Mouse (Mus musculus): ENCODE data around the gene 1700012P22Rik. TPM values are rescaled to one million over a fixed set of nuclear protein-coding genes. Genes with fewer than 3 reads are reported as not detected.

1700012P22Rik gene
- total RNA-seq, 4 experiments from 2014 or later, result not detected

Other genes with a start within 250 kb of the 1700012P22Rik start
- gene Oog2, start 248.1 kb downstream of the 1700012P22Rik start, total RNA-seq (2022), result not detected
- gene C87977, start 225.5 kb downstream of the 1700012P22Rik start, total RNA-seq (2022), result not detected
- gene Pramel5, start 158.3 kb downstream of the 1700012P22Rik start, total RNA-seq (2022), result not detected
- not detected for gene Gm13128, start 108.5 kb downstream of the 1700012P22Rik start, total RNA-seq (2022)
- gene Gm13119, start 80.8 kb downstream of the 1700012P22Rik start, total RNA-seq (2022), result not detected
- gene Pramef20, start 60.8 kb downstream of the 1700012P22Rik start, total RNA-seq (2022), result not detected
- not detected for gene Pramef12, start 30.3 kb downstream of the 1700012P22Rik start, total RNA-seq (2022)
- gene Gm9944, start 14.5 kb upstream of the 1700012P22Rik start, total RNA-seq (2022), result not detected
- not detected for gene Aadacl3, start 25.0 kb upstream of the 1700012P22Rik start, total RNA-seq (2022)
- not detected for gene 9430007A20Rik, start 81.0 kb upstream of the 1700012P22Rik start, total RNA-seq (2022)
- not detected for gene Gm13124, start 126.4 kb upstream of the 1700012P22Rik start, total RNA-seq (2022)
- not detected for gene Aadacl4, start 174.9 kb upstream of the 1700012P22Rik start, total RNA-seq (2022)
- gene Gm436, start 247.6 kb upstream of the 1700012P22Rik start, total RNA-seq (2022), result not detected